Mouse (Mus musculus) stomach, embryonic 14.5 days (tissue): Measurements from ENCODE around the gene Sorbs1. TPM values are rescaled to one million over a fixed set of nuclear protein-coding genes. Genes with fewer than 3 reads are reported as not detected.

Experiments
- ATAC-seq: fragments of 200-750 bp; cut with Nextera tagmentation; 2 replicates; pipeline ENCODE4 v1.8.0; 2017; ENCODE audit warnings: low read depth, moderate TSS enrichment; ENCODE audit not compliant: insufficient number of reproducible peaks, insufficient read depth, low FRiP score
- H3K27ac ChIP-seq: fragments of 300-500 bp; sonication (generic); 2 replicates; pipeline ENCODE4 v1.5.1; 2014; ENCODE audit warnings: mild to moderate bottlenecking, low read length, moderate library complexity, mixed read lengths
- H3K27me3 ChIP-seq: fragments of 300-500 bp; sonication (generic); 2 replicates; pipeline ENCODE4 v1.6.1; 2014; ENCODE audit warnings: low read length, control low read depth, mixed read lengths; ENCODE audit not compliant: control insufficient read depth, insufficient read depth
- H3K36me3 ChIP-seq: fragments of 300-500 bp; sonication (generic); 2 replicates; pipeline ENCODE4 v1.6.1; 2014; ENCODE audit warnings: mild to moderate bottlenecking, control low read depth, low read length, moderate library complexity, mixed read lengths; ENCODE audit not compliant: control insufficient read depth, insufficient read depth
- H3K4me1 ChIP-seq: fragments of 300-500 bp; sonication (generic); 2 replicates; pipeline ENCODE4 v1.6.1; 2014; ENCODE audit warnings: low read length, control low read depth, mixed read lengths; ENCODE audit not compliant: control insufficient read depth, insufficient read depth
- H3K4me2 ChIP-seq: fragments of 300-500 bp; sonication (generic); replicated peaks from 2 replicates; pipeline ENCODE4 v1.6.1; 2014; ENCODE audit warnings: low read depth, low read length, control low read depth
- H3K4me3 ChIP-seq: fragments of 300-500 bp; sonication (generic); 2 replicates; pipeline ENCODE4 v1.5.1; 2014; ENCODE audit warnings: low read depth, low read length, control low read depth
- H3K9ac ChIP-seq: fragments of 300-500 bp; sonication (generic); replicated peaks from 2 replicates; pipeline ENCODE4 v1.6.1; 2014; ENCODE audit warnings: low read depth, mild to moderate bottlenecking, control low read depth, low read length, moderate library complexity, mixed read lengths
- H3K9me3 ChIP-seq: fragments of 300-500 bp; sonication (generic); 2 replicates; pipeline ENCODE4 v1.6.1; 2016; ENCODE audit warnings: low read depth, low read length, control low read depth; ENCODE audit not compliant: control insufficient read depth
- WGBS: fragments of 180-500 bp; shearing (Covaris S2); extraction: QIAGEN DNeasy Blood & Tissue Kit; methylation state at CpG from one replicate; pipeline ENCODE4 v1.1.7; 2014; 5-methylcytosine and 5-hydroxymethylcytosine counted together
- polyA plus RNA-seq: library from polyadenylated mRNA; unstranded; fragments of >200 nt; fragmentation: Nextera tagmentation; extraction: Ambion mirVana; gene quantifications from 2 replicates; pipeline ENCODE4 v1.2.1, GENCODE M21; 2014

The Sorbs1 gene
- polyA plus RNA-seq, 1 experiment from 2014 or later: 84.0 TPM

- 68% methylated on average over 4 of the region's 4 CpGs for WGBS
- ATAC-seq: no peak
- H3K27me3 ChIP-seq: no peaks in the 10 kb centered on the region
Observed at GRCm38 (mm10) chr19:40410511-40410910, 103.1 kb downstream of the Sorbs1 start.

GRCm38 (mm10) chr19:40410109-40410508 lies 103.5 kb downstream of the Sorbs1 start:
- no peak for ATAC-seq

More at GRCm38 (mm10) chr19:40410511-40410910, 103.1 kb downstream of the Sorbs1 start:
- H3K9ac ChIP-seq: no peak overlapping the region
- no peak overlapping the region for H3K27ac ChIP-seq
- no peaks in the 10 kb centered on the region for H3K36me3 ChIP-seq
- no peak overlapping the region for H3K4me3 ChIP-seq
- no peaks in the 10 kb centered on the region for H3K9me3 ChIP-seq
- H3K4me1 ChIP-seq: 0 out of 2 replicates have a peak, but pooled peaks cover 9% of the 10 kb centered on the region
- H3K4me2 ChIP-seq: no peak overlapping the region

GRCm38 (mm10) chr19:40409500-40410035 lies 104.0 kb downstream of the Sorbs1 start:
- H3K27ac ChIP-seq: 0 out of 2 replicates have a peak overlapping the region, but pooled peaks have one; percentile 15
- no peak overlapping the region for H3K9ac ChIP-seq
- no peak overlapping the region for H3K4me2 ChIP-seq
- H3K4me3 ChIP-seq: no peak overlapping the region
- no peaks in the 10 kb centered on the region for H3K9me3 ChIP-seq
- no peaks in the 10 kb centered on the region for H3K27me3 ChIP-seq
- H3K4me1 ChIP-seq: 0 out of 2 replicates have a peak, but pooled peaks cover 9% of the 10 kb centered on the region
- ATAC-seq: no peak
- H3K36me3 ChIP-seq: no peaks in the 10 kb centered on the region
- WGBS: 79% methylated on average over 11 of the region's 11 CpGs

More at GRCm38 (mm10) chr19:40410109-40410508, 103.5 kb downstream of the Sorbs1 start:
- H3K4me1 ChIP-seq: 0 out of 2 replicates have a peak, but pooled peaks cover 9% of the 10 kb centered on the region
- 64% methylated on average over 9 of the region's 9 CpGs for WGBS
- no peak overlapping the region for H3K4me3 ChIP-seq
- no peak overlapping the region for H3K4me2 ChIP-seq
- H3K36me3 ChIP-seq: no peaks in the 10 kb centered on the region
- no peak overlapping the region; the same call in 1 of the 2 replicates for H3K27ac ChIP-seq
- no peak overlapping the region for H3K9ac ChIP-seq
- H3K27me3 ChIP-seq: no peaks in the 10 kb centered on the region
- H3K9me3 ChIP-seq: no peaks in the 10 kb centered on the region

- H3K9me3 ChIP-seq: no peaks in the 10 kb centered on the region
- WGBS: 77% methylated on average over 2 of the region's 2 CpGs
- H3K27ac ChIP-seq: no peak overlapping the region
- H3K4me1 ChIP-seq: 0 out of 2 replicates have a peak, but pooled peaks cover 15% of the 10 kb centered on the region
- no peak for ATAC-seq
- no peaks in the 10 kb centered on the region for H3K36me3 ChIP-seq
- no peaks in the 10 kb centered on the region for H3K27me3 ChIP-seq
- H3K4me3 ChIP-seq: no peak overlapping the region
- H3K4me2 ChIP-seq: no peak overlapping the region
- H3K9ac ChIP-seq: no peak overlapping the region
Observed at GRCm38 (mm10) chr19:40407186-40407585, 106.4 kb downstream of the Sorbs1 start.

GRCm38 (mm10) chr19:40406661-40407060 lies 106.9 kb downstream of the Sorbs1 start:
- H3K9ac ChIP-seq: no peak overlapping the region
- ATAC-seq: no peak
- no peak overlapping the region for H3K4me3 ChIP-seq
- H3K4me1 ChIP-seq: peaks cover 18% of the 10 kb centered on the region; the same call in 1 of the 2 replicates
- H3K27ac ChIP-seq: no peak overlapping the region
- no peaks in the 10 kb centered on the region for H3K9me3 ChIP-seq
- H3K27me3 ChIP-seq: no peaks in the 10 kb centered on the region
- no peak overlapping the region for H3K4me2 ChIP-seq
- no peaks in the 10 kb centered on the region for H3K36me3 ChIP-seq
- 95% methylated on average over 8 of the region's 8 CpGs for WGBS

GRCm38 (mm10) chr19:40405808-40406207 lies 107.8 kb downstream of the Sorbs1 start:
- Histone ChIP-seq H3K27ac (peak overlapping the region; percentile 34; the same call in 1 of the 2 replicates), H3K9ac (no peak overlapping the region)

GRCm38 (mm10) chr19:40404582-40404981 lies 109.0 kb downstream of the Sorbs1 start:
- no peaks in the 10 kb centered on the region for H3K9me3 ChIP-seq
- WGBS: 74% methylated on average over 2 of the region's 2 CpGs
- no peak for ATAC-seq
- H3K4me1 ChIP-seq: peaks cover 26% of the 10 kb centered on the region; the same call in 1 of the 2 replicates
- H3K27me3 ChIP-seq: no peaks in the 10 kb centered on the region
- H3K9ac ChIP-seq: no peak overlapping the region
- no peaks in the 10 kb centered on the region for H3K36me3 ChIP-seq
- H3K4me2 ChIP-seq: no peak overlapping the region
- no peak overlapping the region for H3K4me3 ChIP-seq
- no peak overlapping the region for H3K27ac ChIP-seq

More at GRCm38 (mm10) chr19:40405808-40406207, 107.8 kb downstream of the Sorbs1 start:
- no peaks in the 10 kb centered on the region for H3K9me3 ChIP-seq
- ATAC-seq: no peak; the same call in 1 of the 2 replicates
- H3K36me3 ChIP-seq: no peaks in the 10 kb centered on the region
- no peak overlapping the region for H3K4me2 ChIP-seq
- no peaks in the 10 kb centered on the region for H3K27me3 ChIP-seq
- H3K4me1 ChIP-seq: peaks cover 24% of the 10 kb centered on the region; the same call in 1 of the 2 replicates
- no peak overlapping the region for H3K4me3 ChIP-seq
- WGBS: 35% methylated on average over 11 of the region's 11 CpGs

- peaks cover 26% of the 10 kb centered on the region; the same call in 1 of the 2 replicates for H3K4me1 ChIP-seq
- no peak overlapping the region for H3K9ac ChIP-seq
- no peaks in the 10 kb centered on the region for H3K36me3 ChIP-seq
- no peaks in the 10 kb centered on the region for H3K27me3 ChIP-seq
- no peak overlapping the region for H3K4me2 ChIP-seq
- no peak overlapping the region for H3K27ac ChIP-seq
- ATAC-seq: no peak
- no peaks in the 10 kb centered on the region for H3K9me3 ChIP-seq
- H3K4me3 ChIP-seq: no peak overlapping the region
- 82% methylated on average over 4 of the region's 4 CpGs for WGBS
Observed at GRCm38 (mm10) chr19:40403999-40404398, 109.6 kb downstream of the Sorbs1 start.
